Mouse (Mus musculus): ENCODE measurements at regions not wholly inside any gene's neighbourhood (a gene's known extent, or its start where the extent isn't known, plus 50 kb on each side); places are given as distances from the start of the nearest gene placed in this dataset.

- no peak for DNase-seq (ENCODE audit: low spot score)
These were observed 60.2 kb upstream of the Cd34 start for GRCm38 (mm10) chr1:194878440-194878839.

GRCm38 (mm10) chr1:194879324-194880233 is 59.0 kb upstream of the Cd34 start:
- DNase-seq (ENCODE audit: low spot score): peak; percentile 85

GRCm38 (mm10) chr1:194881556-194882223 is 56.9 kb upstream of the Cd34 start:
- DNase-seq (ENCODE audit: low spot score): no peak

- DNase-seq (ENCODE audit: low spot score): no peak
These were observed 53.4 kb upstream of the Cd34 start for GRCm38 (mm10) chr1:194885071-194885686.

GRCm38 (mm10) chr1:194885687-194886077 is 52.9 kb upstream of the Cd34 start:
- peak; percentile 31 for DNase-seq (ENCODE audit: low spot score)

All from urinary bladder, postnatal 10 days (tissue).